Mouse (Mus musculus): Measurements from ENCODE around the gene Socs1. TPM values are rescaled to one million over a fixed set of nuclear protein-coding genes. Genes with fewer than 3 reads are reported as not detected.
A peak's percentile ranks its signal among the peaks of the same experiment; 100 is the strongest.

Socs1 gene
- total RNA-seq, 2 experiments from 2014 or later, result 2.1 to 2.6 TPM

DNA sequence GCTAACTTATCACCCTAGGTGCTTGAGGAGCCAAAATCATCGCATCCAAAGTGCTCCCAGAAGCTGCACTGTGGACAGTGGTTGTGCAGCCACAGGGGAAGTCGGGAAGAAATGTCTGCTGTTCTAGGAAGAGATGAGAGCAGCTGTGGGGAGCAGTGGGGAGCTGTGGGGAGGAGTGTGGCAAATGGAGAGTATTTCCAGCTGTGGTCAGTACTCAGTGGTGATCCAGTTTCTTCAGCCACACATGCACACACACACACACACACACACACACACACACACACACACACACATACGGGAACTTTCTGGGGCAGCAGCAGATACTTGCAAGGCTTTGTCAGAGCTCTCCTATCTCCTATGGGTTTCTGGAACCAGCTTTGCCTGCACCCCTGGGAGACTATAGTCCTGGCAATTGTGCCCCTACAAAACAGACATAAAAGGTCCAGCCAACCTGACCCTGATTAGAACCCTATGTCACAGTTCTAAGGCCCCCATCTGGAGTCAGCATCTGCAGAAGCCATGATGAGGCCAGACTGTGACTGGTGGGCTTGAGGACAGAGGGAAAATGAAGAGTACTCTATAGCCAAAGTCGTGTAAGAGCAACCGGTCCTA lies 22.7 kb downstream of the Socs1 start:
- no peak for DNase-seq

DNA sequence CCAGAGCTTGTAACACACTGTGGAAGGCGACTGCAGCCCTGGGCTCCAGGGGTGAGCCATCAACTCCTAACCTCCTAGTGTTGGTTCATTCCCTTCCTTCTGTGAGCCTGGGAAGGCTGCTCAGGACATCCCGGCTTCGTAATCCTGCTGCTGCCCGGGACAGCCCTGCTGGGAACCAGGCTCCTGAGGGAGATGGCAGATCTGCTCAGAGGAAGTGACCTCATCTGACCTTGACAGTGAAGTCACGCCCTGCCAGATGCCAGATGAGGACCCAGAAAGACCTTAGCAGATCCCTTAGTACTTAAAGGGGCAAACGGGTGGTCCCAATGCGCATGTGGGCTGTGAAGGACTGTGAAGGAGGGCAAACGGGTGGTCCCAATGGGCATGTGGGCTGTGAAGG lies 24.2 kb downstream of the Socs1 start:
- DNase-seq, result no peak

GRCm38 (mm10) chr16:10756168-10756567 lies 29.2 kb downstream of the Socs1 start:
- no peak for DNase-seq

DNA sequence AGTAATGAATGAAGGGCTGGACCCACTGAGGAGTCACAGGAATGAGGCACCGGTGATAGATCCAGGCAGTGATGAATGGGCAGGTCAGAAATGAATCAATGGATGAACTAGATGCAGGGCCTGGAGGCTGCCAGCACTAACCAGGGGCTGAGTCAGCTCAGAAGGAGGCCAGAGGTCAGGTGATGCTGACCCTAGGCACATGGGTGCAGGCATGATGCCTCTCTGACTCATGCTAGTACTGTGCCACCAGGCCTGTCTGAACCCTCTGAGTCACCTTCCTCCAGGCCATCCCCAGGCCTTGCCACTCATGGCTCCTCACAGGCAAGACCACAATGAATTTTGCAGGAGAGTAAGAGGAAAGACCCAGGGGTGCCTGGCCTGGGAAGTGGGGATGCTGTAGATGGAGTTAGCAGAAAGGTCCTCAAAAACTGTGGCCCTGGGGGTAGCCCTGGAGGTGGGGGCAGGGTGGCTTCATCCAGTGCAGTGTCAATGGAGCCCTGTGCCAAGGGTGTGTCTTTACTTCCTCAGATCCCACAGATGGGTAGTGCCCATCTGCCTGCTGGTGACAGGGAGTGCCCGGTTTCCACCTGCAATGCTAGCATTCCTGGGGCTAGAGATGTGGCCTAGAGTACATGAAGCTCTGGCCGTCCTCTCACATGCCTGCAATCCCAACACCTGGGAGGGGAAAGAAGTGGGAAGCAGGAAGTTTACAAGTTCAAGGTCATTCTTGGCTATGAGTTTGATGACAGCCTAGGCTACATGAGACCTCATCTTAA lies 30.6 kb downstream of the Socs1 start:
- DNase-seq, result peak; percentile 73

DNA sequence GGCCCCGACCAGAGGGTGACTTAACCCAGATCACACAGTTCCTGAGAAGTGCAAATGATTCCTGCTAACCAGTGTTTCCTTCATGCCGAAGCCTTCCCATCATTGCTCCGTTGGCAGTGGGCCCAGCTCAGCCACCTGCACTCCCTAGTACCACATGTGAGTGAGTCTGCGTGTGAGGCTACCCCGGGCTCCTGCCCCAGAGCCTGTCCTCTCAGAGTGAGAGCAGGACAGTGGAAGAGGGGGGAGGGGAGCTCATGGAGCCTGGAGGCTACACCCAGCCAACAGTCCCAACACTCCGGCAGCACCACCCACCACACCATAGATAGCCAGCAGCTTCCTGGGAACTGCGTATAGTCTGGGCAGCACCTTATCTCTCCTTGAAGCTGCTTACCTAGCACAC lies 35.5 kb downstream of the Socs1 start:
- DNase-seq, result no peak

DNA sequence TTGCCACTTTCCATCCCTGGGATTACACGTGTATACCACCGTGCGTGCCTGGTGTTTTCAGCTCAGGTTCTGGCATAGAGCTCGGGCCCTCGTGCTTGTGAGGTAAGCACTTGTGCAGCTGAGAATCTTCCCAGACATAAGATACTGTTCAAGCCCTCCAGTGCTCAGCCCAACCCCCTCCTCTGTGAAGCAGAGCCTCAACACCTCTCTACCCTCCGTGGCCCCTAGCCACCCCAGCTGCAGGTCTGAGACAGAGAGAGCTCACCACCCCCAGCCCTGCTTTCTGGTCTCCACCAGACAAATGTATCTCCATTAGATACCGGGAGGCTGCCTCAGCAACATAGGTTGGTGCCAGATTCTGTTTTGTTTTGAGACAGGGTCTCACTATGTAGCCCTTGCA lies 36.1 kb downstream of the Socs1 start:
- DNase-seq, result no peak

DNA sequence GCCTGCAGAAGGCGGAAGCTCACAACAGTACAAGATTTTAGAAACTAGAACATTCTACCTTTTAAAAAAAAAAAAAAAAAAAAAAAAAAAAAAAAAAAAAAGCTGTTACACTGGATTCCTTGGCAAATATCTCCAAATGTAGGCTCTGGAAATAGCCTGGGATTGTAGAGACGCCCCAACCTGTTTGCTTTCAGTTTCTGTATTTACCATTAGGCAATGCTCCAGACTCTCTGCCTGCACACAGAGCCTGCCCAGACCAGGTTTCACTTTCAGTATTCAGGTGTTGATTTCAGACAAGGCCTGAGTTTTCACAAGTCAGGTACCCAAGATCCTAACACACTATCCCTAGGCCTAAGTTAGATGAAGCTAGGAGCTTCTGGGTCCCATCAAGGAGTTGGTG lies 44.3 kb downstream of the Socs1 start:
- no peak for DNase-seq

- peak; percentile 35 for DNase-seq
These were observed 45.4 kb downstream of the Socs1 start for GRCm38 (mm10) chr16:10739854-10740398.

DNA sequence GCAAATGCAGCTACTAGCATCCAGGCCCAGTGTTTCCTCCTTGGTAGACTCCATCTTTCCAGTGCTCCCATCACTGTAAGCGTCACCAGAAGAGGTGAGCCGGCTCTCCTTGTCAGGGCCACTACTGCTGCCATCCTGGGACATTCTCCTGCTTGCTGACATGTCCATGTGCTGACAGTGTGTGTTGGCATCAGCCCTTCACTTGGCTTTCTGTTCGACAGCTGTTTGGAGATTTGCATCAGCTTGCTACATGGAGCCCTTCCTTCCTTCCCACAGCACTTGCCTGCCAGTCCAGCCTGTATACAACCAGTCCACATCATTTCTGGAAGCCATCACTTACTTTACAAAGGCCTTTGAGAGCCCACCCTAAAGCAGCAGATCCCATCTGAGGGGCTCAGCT lies 46.5 kb downstream of the Socs1 start:
- no peak for DNase-seq

DNA sequence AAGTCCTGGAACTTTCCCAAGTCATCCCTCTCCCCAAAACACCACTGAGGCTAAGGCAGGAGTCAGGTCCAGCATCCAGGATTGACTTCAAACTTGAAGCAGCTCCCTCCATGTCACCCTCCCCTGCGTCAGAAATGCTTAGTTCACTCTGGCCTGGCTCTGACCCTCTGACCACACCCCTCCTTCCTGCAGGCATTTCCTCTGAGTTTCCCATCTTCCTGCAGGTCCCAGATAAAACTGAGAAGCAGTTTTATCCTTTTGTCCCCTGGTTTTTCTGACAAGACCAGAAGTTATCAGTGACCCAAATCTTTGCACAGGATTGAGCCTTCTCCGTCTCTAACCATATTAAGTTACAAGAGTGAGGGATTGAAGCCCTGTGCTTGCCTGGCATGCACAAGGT lies 47.8 kb downstream of the Socs1 start:
- peak; percentile 24 for DNase-seq

- no peak for DNase-seq
These were observed 49.0 kb downstream of the Socs1 start for GRCm38 (mm10) chr16:10736364-10736763.

GRCm38 (mm10) chr16:10735781-10736180 lies 49.6 kb downstream of the Socs1 start:
- DNase-seq, result peak; percentile 60

DNA sequence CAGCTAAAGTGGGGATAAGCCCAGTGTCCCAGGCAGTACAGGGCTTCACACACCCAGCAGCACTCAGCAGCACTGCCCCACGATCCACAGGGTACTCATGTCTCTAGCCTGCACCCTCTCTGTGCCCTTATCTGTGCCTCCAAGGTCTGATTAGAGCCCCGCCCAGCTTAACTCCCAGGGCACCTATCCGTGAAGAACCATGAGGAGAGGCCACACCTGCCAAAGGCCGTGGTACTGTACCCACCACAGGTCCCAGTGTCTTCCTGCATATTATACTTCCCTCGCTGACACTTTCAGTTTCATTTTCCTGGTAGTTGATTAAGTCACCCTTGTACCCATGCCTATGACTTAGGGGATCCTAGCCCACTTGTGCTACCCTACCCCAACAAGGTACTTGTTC lies 52.9 kb downstream of the Socs1 start:
- no peak for DNase-seq

Other genes starting within 250 kb of the Socs1 start
- 10 to 100 TPM; 16.3 to 18.0 TPM for gene Dexi, start 242.5 kb downstream of the Socs1 start, total RNA-seq (2021)
- gene Clec16a, start 240.2 kb downstream of the Socs1 start, total RNA-seq (2021), result 10 to 100 TPM; 35.0 to 35.7 TPM
- not detected for gene Tnp2, start 3.1 kb upstream of the Socs1 start, total RNA-seq (2021)
- gene Prm3, start 5.4 kb upstream of the Socs1 start, total RNA-seq (2021), result not detected
- not detected for gene Prm2, start 10.6 kb upstream of the Socs1 start, total RNA-seq (2021)
- not detected for gene Prm1, start 20.3 kb upstream of the Socs1 start, total RNA-seq (2021)
- gene Gm11172, start 27.4 kb upstream of the Socs1 start, total RNA-seq (2021), result not detected
- gene Rmi2, start 49.5 kb upstream of the Socs1 start, total RNA-seq (2021), result 1 to 10 TPM; 1.6 to 1.8 TPM